Mouse (Mus musculus) lung, embryonic 14.5 days (tissue): ENCODE measurements around the gene Krtap5-3. TPM values are rescaled to one million over a fixed set of nuclear protein-coding genes. Genes with fewer than 3 reads are reported as not detected.
A peak's percentile ranks its signal among the peaks of the same experiment; 100 is the strongest.
"Not testable (repeated sequence)": the region's sequence is repeated elsewhere in the genome, so short reads cannot be mapped to it uniquely, and the experiment has no call there.

Source experiments
- ATAC-seq: fragments of 200-750 bp; cut with Nextera tagmentation; 2 replicates; pipeline ENCODE4 v1.8.0; 2017; ENCODE audit warnings: mild to moderate bottlenecking, moderate TSS enrichment, moderate library complexity; ENCODE audit not compliant: insufficient read depth
- DNase-seq: peaks from one replicate; pipeline ENCODE4 v3.0.0-alpha.2; 2015
- H3K27ac ChIP-seq: fragments of 300-500 bp; sonication (generic); 2 replicates; pipeline ENCODE4 v1.5.1; 2014; ENCODE audit warnings: low read depth, mild to moderate bottlenecking, moderate library complexity
- H3K27me3 ChIP-seq: fragments of 300-500 bp; sonication (generic); 2 replicates; pipeline ENCODE4 v1.6.1; 2014; ENCODE audit warnings: low read length, control low read depth; ENCODE audit not compliant: insufficient read depth
- H3K36me3 ChIP-seq: fragments of 300-500 bp; sonication (generic); 2 replicates; pipeline ENCODE4 v1.6.1; 2014; ENCODE audit warnings: control low read depth; ENCODE audit not compliant: insufficient read depth
- H3K4me1 ChIP-seq: fragments of 300-500 bp; sonication (generic); 2 replicates; pipeline ENCODE4 v1.6.1; 2014; ENCODE audit warnings: antibody characterized with exemption, control low read depth; ENCODE audit not compliant: insufficient read depth
- H3K4me2 ChIP-seq: fragments of 300-500 bp; sonication (generic); 2 replicates; pipeline ENCODE4 v1.6.1; 2014; ENCODE audit warnings: mild to moderate bottlenecking
- H3K4me3 ChIP-seq: fragments of 300-500 bp; sonication (generic); 2 replicates; pipeline ENCODE4 v1.5.1; 2014; ENCODE audit warnings: low read depth, low read length
- H3K9ac ChIP-seq: fragments of 300-500 bp; sonication (generic); 2 replicates; pipeline ENCODE4 v1.6.1; 2014
- H3K9me3 ChIP-seq: fragments of 300-500 bp; sonication (generic); 2 replicates; pipeline ENCODE4 v1.6.1; 2016; ENCODE audit warnings: low read depth, low read length, control low read depth
- CTCF ChIP-seq: IDR thresholded peaks from 2 replicates; pipeline ENCODE4 v1.5.1; 2016; ENCODE audit warnings: antibody characterized with exemption, low read depth
- WGBS: fragments of 180-500 bp; shearing (Covaris S2); extraction: QIAGEN DNeasy Blood & Tissue Kit; methylation state at CpG from one replicate; pipeline ENCODE4 v1.1.7; 2014; 5-methylcytosine and 5-hydroxymethylcytosine counted together
- polyA plus RNA-seq: library from polyadenylated mRNA; unstranded; fragments of >200 nt; fragmentation: Nextera tagmentation; extraction: Ambion mirVana; gene quantifications from 2 replicates; pipeline ENCODE4 v1.2.1, GENCODE M21; 2014

The Krtap5-3 gene
- not detected in 2 replicates for polyA plus RNA-seq

GRCm38 (mm10) chr7:142201064-142201463 is at the start of gene Krtap5-3:
TSS of gene Krtap5-3 (plus strand) at chr7:142201364.
- Histone ChIP-seq H3K4me1 (no peaks in the 10 kb centered on the region), H3K9me3 (no peaks in the 10 kb centered on the region), H3K27ac (no peak within 1 kb of the TSS), H3K4me3 (no peak within 1 kb of the TSS), H3K4me2 (no peak within 1 kb of the TSS), H3K36me3 (no peaks in the 10 kb centered on the region), H3K9ac (no peak within 1 kb of the TSS), H3K27me3 (no peaks in the 10 kb centered on the region)
- ATAC-seq: no peak
- WGBS: 45% methylated on average over 1 of the region's 1 CpGs
- TF ChIP-seq CTCF: no peak
- DNase-seq: no peak

- H3K36me3 ChIP-seq: no peaks in the 10 kb centered on the region
- H3K4me3 ChIP-seq: no peak overlapping the region
- no peak overlapping the region for H3K4me2 ChIP-seq
- WGBS: 81% methylated on average over 4 of the region's 4 CpGs
- H3K9ac ChIP-seq: no peak overlapping the region
- DNase-seq: no peak
- ATAC-seq: no peak
- H3K9me3 ChIP-seq: no peaks in the 10 kb centered on the region
- H3K27me3 ChIP-seq: no peaks in the 10 kb centered on the region
- TF ChIP-seq CTCF: no peak
- H3K4me1 ChIP-seq: no peaks in the 10 kb centered on the region
- H3K27ac ChIP-seq: no peak overlapping the region
Observed at GRCm38 (mm10) chr7:142152191-142152590, 49.0 kb upstream of the Krtap5-3 start.

GRCm38 (mm10) chr7:142155308-142155707 is 45.9 kb upstream of the Krtap5-3 start:
- Histone ChIP-seq H3K4me1 (no peaks in the 10 kb centered on the region), H3K4me3 (no peak overlapping the region), H3K9me3 (no peaks in the 10 kb centered on the region), H3K4me2 (no peak overlapping the region), H3K9ac (no peak overlapping the region), H3K36me3 (no peaks in the 10 kb centered on the region), H3K27me3 (no peaks in the 10 kb centered on the region), H3K27ac (no peak overlapping the region)
- TF ChIP-seq CTCF: no peak
- ATAC-seq (no peak), DNase-seq (no peak)
- WGBS: 47% methylated on average over 1 of the region's 1 CpGs

- not testable (repeated sequence) for H3K4me3 ChIP-seq, ATAC-seq, H3K36me3 ChIP-seq, H3K27me3 ChIP-seq, H3K4me2 ChIP-seq, H3K9me3 ChIP-seq, DNase-seq, H3K4me1 ChIP-seq, H3K9ac ChIP-seq, H3K27ac ChIP-seq
- 34% methylated on average over 2 of the region's 2 CpGs for WGBS
Observed at GRCm38 (mm10) chr7:142157013-142157412, 44.2 kb upstream of the Krtap5-3 start, which contains the start of gene Gm29735. TSS of gene Gm29735 (minus strand) at chr7:142157113.

- Histone ChIP-seq H3K9me3 (no peaks in the 10 kb centered on the region), H3K27me3 (no peaks in the 10 kb centered on the region), H3K4me1 (no peaks in the 10 kb centered on the region), H3K9ac (no peak overlapping the region), H3K36me3 (no peaks in the 10 kb centered on the region), H3K4me3 (no peak overlapping the region), H3K4me2 (no peak overlapping the region), H3K27ac (no peak overlapping the region)
- TF ChIP-seq CTCF: no peak
- no peak for ATAC-seq
- 87% methylated on average over 3 of the region's 3 CpGs for WGBS
- DNase-seq: no peak
Observed at GRCm38 (mm10) chr7:142159366-142159765, 41.8 kb upstream of the Krtap5-3 start.

- H3K4me2 ChIP-seq, H3K27ac ChIP-seq, H3K4me1 ChIP-seq, H3K9ac ChIP-seq, H3K27me3 ChIP-seq, DNase-seq, H3K36me3 ChIP-seq, ATAC-seq, H3K9me3 ChIP-seq, H3K4me3 ChIP-seq: not testable (repeated sequence)
Observed at GRCm38 (mm10) chr7:142165639-142166038, 35.5 kb upstream of the Krtap5-3 start, which contains the start of gene Gm4553. TSS of gene Gm4553 (minus strand) at chr7:142165739.

GRCm38 (mm10) chr7:142169836-142170235 is 31.3 kb upstream of the Krtap5-3 start:
- WGBS: 49% methylated on average over 3 of the region's 3 CpGs
- DNase-seq (peak; percentile 77), ATAC-seq (no peak)
- H3K9me3 ChIP-seq: no peaks in the 10 kb centered on the region
- no peak overlapping the region for H3K9ac ChIP-seq
- no peaks in the 10 kb centered on the region for H3K27me3 ChIP-seq
- H3K4me3 ChIP-seq: no peak overlapping the region
- H3K27ac ChIP-seq: no peak overlapping the region
- H3K4me2 ChIP-seq: no peak overlapping the region
- no peaks in the 10 kb centered on the region for H3K36me3 ChIP-seq
- peak; percentile 70 for TF ChIP-seq CTCF
- H3K4me1 ChIP-seq: no peaks in the 10 kb centered on the region

- H3K36me3 ChIP-seq, H3K27ac ChIP-seq, H3K9ac ChIP-seq, H3K9me3 ChIP-seq, H3K4me2 ChIP-seq, DNase-seq, ATAC-seq, H3K4me3 ChIP-seq, H3K4me1 ChIP-seq, H3K27me3 ChIP-seq: not testable (repeated sequence)
Observed at GRCm38 (mm10) chr7:142175905-142176304, 25.3 kb upstream of the Krtap5-3 start, which contains the start of gene Krtap5-2. TSS of gene Krtap5-2 (minus strand) at chr7:142176005.
